Mouse (Mus musculus) left cerebral cortex, postnatal 14 days (tissue): ENCODE results near the gene BC051142. TPM values are rescaled to one million over a fixed set of nuclear protein-coding genes. Genes with fewer than 3 reads are reported as not detected.
A peak's percentile ranks its signal among the peaks of the same experiment; 100 is the strongest.
"Not testable (repeated sequence)": the region's sequence is repeated elsewhere in the genome, so short reads cannot be mapped to it uniquely, and the experiment has no call there.

Experiments used
- DNase-seq, 2 experiments: peaks; one replicate each; pipeline ENCODE4 v3.0.0; 2021 to 2022; ENCODE audit warnings: low spot score in 2 of 2, mixed read lengths in 1 of 2
- intact Hi-C: fragments of 180-260 bp; cut with DNase I; formaldehyde crosslinking; loops from one replicate; pipeline ENCODE4 v1.15.1; 2025
- total RNA-seq, 2 experiments: library from RNA; stranded (reverse); gene quantifications; 2 replicates each; pipeline ENCODE4 v1.2.3; 2021

BC051142 gene
- total RNA-seq, 2 experiments from 2014 or later: 4.9 to 5.6 TPM

- peak in 1 of 2 experiments; percentile 15 for DNase-seq
- intact Hi-C loops: no loop called here
Measured at GRCm38 (mm10) chr17:34392321-34392720, 6.3 kb upstream of the BC051142 start.

GRCm38 (mm10) chr17:34397357-34397756, 1.3 kb upstream of the BC051142 start:
- intact Hi-C loops: no loop called here
- DNase-seq: no peak

GRCm38 (mm10) chr17:34398058-34398710, 436 bp upstream of the BC051142 start:
- intact Hi-C loops: no loop called here

GRCm38 (mm10) chr17:34399394-34399715, 735 bp downstream of the BC051142 start:
- DNase-seq: peak in 1 of 2 experiments; percentile 8
- intact Hi-C loops: no loop called here

More at GRCm38 (mm10) chr17:34398058-34398710, 436 bp upstream of the BC051142 start:
- DNase-seq: peak; percentile 82 to 95

GRCm38 (mm10) chr17:34411117-34411516, 12.5 kb downstream of the BC051142 start:
- intact Hi-C loops: loop anchor here (5.0 kb wide), 2 partner anchors 164 to 239 kb away; no protein-coding TSS in a partner anchor
- DNase-seq: peak; percentile 82 to 84

GRCm38 (mm10) chr17:34420014-34420413, 21.4 kb downstream of the BC051142 start:
- intact Hi-C loops: no loop called here

GRCm38 (mm10) chr17:34427597-34427996, 29.0 kb downstream of the BC051142 start:
- intact Hi-C loops: no loop called here
- no peak for DNase-seq

More at GRCm38 (mm10) chr17:34420014-34420413, 21.4 kb downstream of the BC051142 start:
- no peak for DNase-seq

- intact Hi-C loops: no loop called here
- DNase-seq: no peak
Measured at GRCm38 (mm10) chr17:34437120-34437519, 38.5 kb downstream of the BC051142 start.

- DNase-seq: peak in 1 of 2 experiments; percentile 15
- intact Hi-C loops: no loop called here
Measured at GRCm38 (mm10) chr17:34437606-34438005, 39.0 kb downstream of the BC051142 start.

- peak in 1 of 2 experiments; percentile 6 for DNase-seq
- intact Hi-C loops: no loop called here
Measured at GRCm38 (mm10) chr17:34438588-34438987, 40.0 kb downstream of the BC051142 start.

- peak in 1 of 2 experiments; percentile 39 for DNase-seq
- intact Hi-C loops: loop anchor here (5.0 to 10.0 kb wide), 2 partner anchors 118 to 185 kb away; partner anchors contain the start of genes Ppt2 and Prrt1
Measured at GRCm38 (mm10) chr17:34439795-34440194, 41.2 kb downstream of the BC051142 start.

- intact Hi-C loops: loop anchor here (5.0 to 10.0 kb wide), 2 partner anchors 115 to 183 kb away; partner anchors contain the start of genes Ppt2 and Prrt1
- no peak for DNase-seq
Measured at GRCm38 (mm10) chr17:34441990-34442389, 43.4 kb downstream of the BC051142 start.

GRCm38 (mm10) chr17:34448473-34449041, 49.9 kb downstream of the BC051142 start:
- DNase-seq: no peak
- intact Hi-C loops: loop anchor here (10.0 kb wide), 1 partner anchor 176 kb away; the partner anchor contains the start of genes Ppt2 and Prrt1

GRCm38 (mm10) chr17:34457668-34458067, 59.0 kb downstream of the BC051142 start:
- intact Hi-C loops: no loop called here
- no peak for DNase-seq

- no peak for DNase-seq
- intact Hi-C loops: no loop called here
Measured at GRCm38 (mm10) chr17:34459255-34459654, 60.6 kb downstream of the BC051142 start.

- intact Hi-C loops, DNase-seq: not testable (repeated sequence)
Measured at GRCm38 (mm10) chr17:34465906-34466305, 67.3 kb downstream of the BC051142 start.

- intact Hi-C loops: no loop called here
- DNase-seq: no peak
Measured at GRCm38 (mm10) chr17:34470491-34470890, 71.9 kb downstream of the BC051142 start.

GRCm38 (mm10) chr17:34475060-34475459, 76.4 kb downstream of the BC051142 start:
- intact Hi-C loops: no loop called here

GRCm38 (mm10) chr17:34476427-34476826, 77.8 kb downstream of the BC051142 start:
- DNase-seq: no peak
- intact Hi-C loops: no loop called here

More at GRCm38 (mm10) chr17:34475060-34475459, 76.4 kb downstream of the BC051142 start:
- no peak for DNase-seq

GRCm38 (mm10) chr17:34477238-34478013, 78.8 kb downstream of the BC051142 start, which contains the start of gene Btnl4:
TSS of gene Btnl4 (minus strand) at chr17:34477318.
- DNase-seq, intact Hi-C loops: not testable (repeated sequence)
